Mouse (Mus musculus): ENCODE measurements around the gene Mat2a. TPM values are rescaled to one million over a fixed set of nuclear protein-coding genes. Genes with fewer than 3 reads are reported as not detected.
A peak's percentile ranks its signal among the peaks of the same experiment; 100 is the strongest.

Gene Mat2a
- polyA plus RNA-seq, 1 experiment from 2014 or later = 265 TPM

DNA sequence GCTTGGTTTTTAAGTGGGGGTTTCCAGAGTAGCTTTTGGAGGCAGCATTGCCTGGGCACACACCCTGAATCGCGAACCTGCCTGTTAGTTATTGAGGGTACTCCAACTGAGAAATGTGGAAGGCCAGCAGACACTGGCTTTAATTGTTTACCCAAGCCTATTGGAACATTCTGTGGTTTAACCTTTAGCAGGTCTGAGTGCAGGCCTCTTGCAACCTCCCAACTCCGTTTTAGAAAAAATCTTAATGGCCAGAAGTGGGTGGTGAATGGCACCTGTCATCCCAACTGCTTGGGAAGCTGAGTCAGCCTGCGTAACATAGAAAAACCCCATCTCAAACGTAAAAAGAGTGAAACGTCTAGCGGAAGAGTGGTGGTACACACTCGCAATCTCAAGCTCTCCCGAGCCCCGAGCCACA is 42.5 kb downstream of the Mat2a start:
- H3K4me2 ChIP-seq (ENCODE audit: low read length) = no peak overlapping the region
- no peak overlapping the region for H3K27ac ChIP-seq (replicated peaks in 1 of 2; ENCODE audit: control insufficient read depth in 1 of 2, insufficient read depth in 1 of 2, low read depth in 2 of 2, low read length in 2 of 2)
- no peaks in the 10 kb centered on the region for H3K36me3 ChIP-seq (ENCODE audit: control insufficient read depth, insufficient read depth, low read length)
- no peaks in the 10 kb centered on the region for H3K27me3 ChIP-seq (ENCODE audit: control insufficient read depth, insufficient read depth, low read length)
- H3K9ac ChIP-seq (ENCODE audit: low read length) = no peak overlapping the region
- no peaks in the 10 kb centered on the region for H3K9me3 ChIP-seq (ENCODE audit: control insufficient read depth, low read length)
- 73% methylated on average over 10 of the region's 10 CpGs for WGBS
- H3K4me3 ChIP-seq (ENCODE audit: control insufficient read depth in 1 of 2, insufficient read depth in 1 of 2, low read depth in 1 of 2, low read length in 2 of 2) = no peak overlapping the region
- peaks cover 0 to 2% of the 10 kb centered on the region in 2 experiments; a peak in 1 of 4 replicates for H3K4me1 ChIP-seq (ENCODE audit: control insufficient read depth in 2 of 2, insufficient read depth in 2 of 2, low read length in 2 of 2)
- ATAC-seq (ENCODE audit: insufficient number of reproducible peaks, insufficient read depth, low FRiP score, low read depth) = no peak

DNA sequence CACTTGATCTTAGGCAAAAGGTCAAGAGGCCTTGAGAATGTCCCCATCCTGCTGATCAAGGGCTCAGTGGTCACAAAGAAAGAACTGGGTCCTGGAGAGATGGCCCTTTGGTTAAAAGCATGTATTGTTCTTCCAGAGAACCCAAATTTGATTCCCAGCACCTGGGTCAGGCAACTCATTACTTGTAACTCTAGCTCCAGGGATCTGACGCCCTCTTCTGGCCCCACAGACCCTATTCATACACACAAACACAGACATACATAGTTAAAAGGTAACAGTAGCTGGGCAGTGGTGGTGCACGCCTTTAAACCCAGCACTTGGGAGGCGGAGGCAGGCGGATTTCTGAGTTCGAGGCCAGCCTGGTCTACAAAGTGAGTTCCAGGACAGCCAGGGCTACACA is 47.0 kb downstream of the Mat2a start:
- H3K36me3 ChIP-seq (ENCODE audit: control insufficient read depth, insufficient read depth, low read length) = peaks cover 11% of the 10 kb centered on the region
- ATAC-seq (ENCODE audit: insufficient number of reproducible peaks, insufficient read depth, low FRiP score, low read depth) = no peak
- 87% methylated on average over 5 of the region's 5 CpGs for WGBS
- H3K27me3 ChIP-seq (ENCODE audit: control insufficient read depth, insufficient read depth, low read length) = no peaks in the 10 kb centered on the region
- peaks cover 13 to 14% of the 10 kb centered on the region in 2 experiments; a peak in 3 of 4 replicates for H3K4me1 ChIP-seq (ENCODE audit: control insufficient read depth in 2 of 2, insufficient read depth in 2 of 2, low read length in 2 of 2)
- H3K4me3 ChIP-seq (ENCODE audit: control insufficient read depth in 1 of 2, insufficient read depth in 1 of 2, low read depth in 1 of 2, low read length in 2 of 2) = no peak overlapping the region
- H3K9ac ChIP-seq (ENCODE audit: low read length) = no peak overlapping the region
- no peaks in the 10 kb centered on the region for H3K9me3 ChIP-seq (ENCODE audit: control insufficient read depth, low read length)
- H3K27ac ChIP-seq (replicated peaks in 1 of 2; ENCODE audit: control insufficient read depth in 1 of 2, insufficient read depth in 1 of 2, low read depth in 2 of 2, low read length in 2 of 2) = peak overlapping the region; percentile 52 to 97
- no peak overlapping the region for H3K4me2 ChIP-seq (ENCODE audit: low read length)

DNA sequence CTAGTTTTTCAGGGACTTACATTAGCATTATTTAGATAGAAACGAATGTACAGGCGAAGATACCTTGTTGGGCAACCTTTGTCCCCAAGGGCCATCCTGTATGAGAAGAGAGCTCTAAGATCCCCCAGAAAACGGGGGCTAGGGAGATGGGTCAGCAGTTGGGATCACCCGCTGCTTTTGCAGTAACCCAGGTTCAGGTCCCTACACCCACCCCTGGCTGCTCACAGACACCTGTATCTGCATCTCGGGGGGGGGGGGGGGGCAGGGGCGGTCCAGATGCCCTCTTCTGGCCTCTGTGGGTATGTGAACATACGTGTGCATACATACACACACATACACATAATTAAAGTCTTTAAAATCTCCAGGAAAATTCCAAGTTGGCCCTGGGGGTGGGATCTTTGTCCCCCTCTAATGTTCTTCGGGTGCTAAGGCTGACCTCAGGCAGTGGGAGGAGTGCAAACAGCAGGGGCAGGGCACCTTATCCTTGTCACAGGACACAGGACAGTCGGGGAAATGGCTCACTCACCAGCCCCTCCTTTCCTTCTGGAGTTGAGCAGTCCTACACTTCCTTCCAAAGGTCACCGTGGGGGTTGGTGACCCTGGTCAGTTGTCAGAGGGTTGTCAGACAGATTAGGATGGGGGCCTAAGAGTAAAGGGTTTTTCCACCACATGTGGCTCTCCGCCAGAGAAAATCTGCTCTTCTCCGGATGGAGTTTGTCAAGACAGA is 48.4 kb downstream of the Mat2a start:
- no peaks in the 10 kb centered on the region for H3K9me3 ChIP-seq (ENCODE audit: control insufficient read depth, low read length)
- ATAC-seq (ENCODE audit: insufficient number of reproducible peaks, insufficient read depth, low FRiP score, low read depth) = peak; percentile 83
- no peaks in the 10 kb centered on the region for H3K27me3 ChIP-seq (ENCODE audit: control insufficient read depth, insufficient read depth, low read length)
- H3K4me1 ChIP-seq (ENCODE audit: control insufficient read depth in 2 of 2, insufficient read depth in 2 of 2, low read length in 2 of 2) = peaks cover 13 to 14% of the 10 kb centered on the region in 2 experiments; a peak in 3 of 4 replicates
- H3K4me3 ChIP-seq (ENCODE audit: control insufficient read depth in 1 of 2, insufficient read depth in 1 of 2, low read depth in 1 of 2, low read length in 2 of 2) = peak overlapping the region; percentile 49 to 59; a peak in 3 of 4 replicates
- H3K4me2 ChIP-seq (ENCODE audit: low read length) = peak overlapping the region; percentile 74
- peak overlapping the region; percentile 85 for H3K9ac ChIP-seq (ENCODE audit: low read length)
- H3K27ac ChIP-seq (replicated peaks in 1 of 2; ENCODE audit: control insufficient read depth in 1 of 2, insufficient read depth in 1 of 2, low read depth in 2 of 2, low read length in 2 of 2) = peak overlapping the region; percentile 89 to 97
- WGBS = 18% methylated on average over 11 of the region's 12 CpGs
- H3K36me3 ChIP-seq (ENCODE audit: control insufficient read depth, insufficient read depth, low read length) = peaks cover 19% of the 10 kb centered on the region

DNA sequence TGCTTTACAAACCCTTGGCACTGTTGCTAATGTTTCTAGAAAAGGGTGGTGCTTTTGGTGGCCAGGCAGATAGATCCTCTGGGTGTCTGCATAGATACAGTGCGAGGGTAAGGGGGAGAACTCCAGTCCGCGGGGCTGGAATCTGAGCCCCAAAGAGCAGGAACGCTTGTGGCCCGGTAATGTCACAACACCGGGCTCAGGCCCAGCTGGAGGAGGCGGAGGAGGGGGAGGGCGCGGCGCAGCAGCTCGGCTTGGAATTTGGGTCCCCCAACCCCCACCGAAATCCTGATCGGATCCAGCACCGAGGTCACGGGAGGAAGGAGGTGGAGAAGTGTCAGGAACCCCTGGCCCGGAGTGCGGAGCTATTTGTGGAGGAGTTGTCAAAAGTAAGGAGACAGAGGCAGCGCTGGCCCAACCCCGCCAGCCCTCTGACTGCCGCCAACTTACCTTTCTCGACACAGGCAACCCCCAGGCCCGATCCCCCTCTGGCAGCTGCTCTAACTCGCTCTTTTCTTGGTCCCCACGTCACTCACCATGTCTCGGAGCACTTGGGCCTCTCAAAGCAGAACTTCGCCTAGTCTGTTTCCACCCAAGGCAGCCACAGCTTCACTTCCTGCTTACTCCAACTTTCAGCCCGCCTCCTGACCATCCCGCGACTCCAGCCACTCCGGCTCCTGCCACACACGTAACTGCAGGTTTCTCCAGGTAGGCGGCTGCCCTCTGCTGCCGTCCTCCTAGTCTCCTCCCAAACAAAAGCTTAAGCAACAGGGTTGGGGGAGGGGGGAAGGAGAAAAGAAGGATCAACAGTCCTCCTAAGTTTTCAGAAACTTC is 49.2 kb downstream of the Mat2a start, which contains the start of gene Vamp8:
Vamp8 (minus strand) TSS at position 763 of the 831 bp plus-strand sequence.
- 1% methylated on average over 33 of the region's 33 CpGs for WGBS
- no peaks in the 10 kb centered on the region for H3K9me3 ChIP-seq (ENCODE audit: control insufficient read depth, low read length)
- H3K4me3 ChIP-seq (ENCODE audit: control insufficient read depth in 1 of 2, insufficient read depth in 1 of 2, low read depth in 1 of 2, low read length in 2 of 2) = peak within 1 kb of the TSS; percentile 49 to 59
- H3K27ac ChIP-seq (replicated peaks in 1 of 2; ENCODE audit: control insufficient read depth in 1 of 2, insufficient read depth in 1 of 2, low read depth in 2 of 2, low read length in 2 of 2) = peak within 1 kb of the TSS; percentile 89 to 97
- ATAC-seq (ENCODE audit: insufficient number of reproducible peaks, insufficient read depth, low FRiP score, low read depth) = peak; percentile 72
- H3K9ac ChIP-seq (ENCODE audit: low read length) = peak within 1 kb of the TSS; percentile 85
- peak within 1 kb of the TSS; percentile 74 for H3K4me2 ChIP-seq (ENCODE audit: low read length)
- H3K36me3 ChIP-seq (ENCODE audit: control insufficient read depth, insufficient read depth, low read length) = peaks cover 27% of the 10 kb centered on the region
- H3K27me3 ChIP-seq (ENCODE audit: control insufficient read depth, insufficient read depth, low read length) = no peaks in the 10 kb centered on the region
- H3K4me1 ChIP-seq (ENCODE audit: control insufficient read depth in 2 of 2, insufficient read depth in 2 of 2, low read length in 2 of 2) = peaks cover 13 to 14% of the 10 kb centered on the region in 2 experiments; a peak in 3 of 4 replicates

DNA sequence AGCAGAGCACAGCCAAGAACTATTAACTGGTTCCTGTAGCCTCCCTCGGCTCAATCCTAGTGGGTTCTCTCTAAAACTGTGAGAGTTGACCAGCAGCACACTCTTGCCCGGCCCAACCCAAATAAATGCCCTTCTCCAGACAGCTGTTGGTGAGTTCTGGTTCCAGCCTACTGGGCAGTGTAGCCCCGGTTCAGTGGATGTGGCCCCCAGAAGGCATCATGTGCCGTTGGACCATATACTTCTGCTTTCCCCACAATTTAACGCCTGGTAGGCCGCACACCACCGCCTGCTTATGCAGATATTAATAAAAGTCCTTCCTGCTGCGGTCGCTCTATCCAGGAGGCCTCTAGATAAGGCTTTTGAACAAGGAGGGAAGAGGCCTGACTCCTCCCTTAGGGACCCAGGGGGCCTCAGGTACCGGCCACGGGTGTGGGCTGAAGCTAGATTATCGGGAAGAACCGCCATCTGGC is 49.9 kb downstream of the Mat2a start:
- Histone ChIP-seq H3K4me3 (ENCODE audit: control insufficient read depth in 1 of 2, insufficient read depth in 1 of 2, low read depth in 1 of 2, low read length in 2 of 2) (peak overlapping the region; percentile 49 to 59), H3K9me3 (ENCODE audit: control insufficient read depth, low read length) (no peaks in the 10 kb centered on the region), H3K4me1 (ENCODE audit: control insufficient read depth in 2 of 2, insufficient read depth in 2 of 2, low read length in 2 of 2) (peaks cover 13 to 14% of the 10 kb centered on the region in 2 experiments; a peak in 3 of 4 replicates), H3K27me3 (ENCODE audit: control insufficient read depth, insufficient read depth, low read length) (no peaks in the 10 kb centered on the region), H3K36me3 (ENCODE audit: control insufficient read depth, insufficient read depth, low read length) (peaks cover 33% of the 10 kb centered on the region), H3K4me2 (ENCODE audit: low read length) (peak overlapping the region; percentile 74), H3K9ac (ENCODE audit: low read length) (peak overlapping the region; percentile 85), H3K27ac (replicated peaks in 1 of 2; ENCODE audit: control insufficient read depth in 1 of 2, insufficient read depth in 1 of 2, low read depth in 2 of 2, low read length in 2 of 2) (peak overlapping the region; percentile 89 to 97)
- 7% methylated on average over 13 of the region's 13 CpGs for WGBS
- peak; percentile 19 for ATAC-seq (ENCODE audit: insufficient number of reproducible peaks, insufficient read depth, low FRiP score, low read depth)

DNA sequence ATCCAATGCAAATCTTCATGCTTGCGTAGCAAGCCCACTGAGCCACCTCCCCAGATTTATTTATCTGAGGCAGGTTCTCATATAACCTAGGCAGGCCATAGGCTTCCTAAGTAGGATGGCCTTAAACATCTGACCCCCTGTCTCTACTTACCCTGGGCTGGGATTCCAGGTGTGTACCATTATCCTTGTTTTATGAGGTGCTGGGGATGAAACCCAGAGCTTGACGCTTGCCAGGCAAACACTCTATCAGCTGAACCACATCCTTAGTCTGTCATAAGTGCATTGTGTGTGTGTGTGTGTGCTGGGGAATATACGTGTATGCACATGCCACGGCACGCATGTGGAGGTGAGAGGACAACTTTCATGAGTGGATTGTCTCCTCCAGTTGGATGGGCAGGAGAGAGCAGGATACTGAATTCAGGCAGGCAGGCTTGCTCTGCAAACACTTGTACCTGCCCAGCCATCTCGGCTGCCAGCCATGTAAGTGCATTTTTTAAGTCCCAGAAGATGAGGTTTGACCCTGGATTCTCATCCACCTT is 50.5 kb downstream of the Mat2a start:
- Histone ChIP-seq H3K4me1 (ENCODE audit: control insufficient read depth in 2 of 2, insufficient read depth in 2 of 2, low read length in 2 of 2) (peaks cover 12 to 13% of the 10 kb centered on the region in 2 experiments; a peak in 3 of 4 replicates), H3K9me3 (ENCODE audit: control insufficient read depth, low read length) (no peaks in the 10 kb centered on the region), H3K4me3 (ENCODE audit: control insufficient read depth in 1 of 2, insufficient read depth in 1 of 2, low read depth in 1 of 2, low read length in 2 of 2) (peak overlapping the region; percentile 49 to 59; a peak in 1 of 4 replicates), H3K27ac (replicated peaks in 1 of 2; ENCODE audit: control insufficient read depth in 1 of 2, insufficient read depth in 1 of 2, low read depth in 2 of 2, low read length in 2 of 2) (peak overlapping the region; percentile 89 to 97), H3K4me2 (ENCODE audit: low read length) (peak overlapping the region; percentile 74), H3K27me3 (ENCODE audit: control insufficient read depth, insufficient read depth, low read length) (no peaks in the 10 kb centered on the region), H3K36me3 (ENCODE audit: control insufficient read depth, insufficient read depth, low read length) (peaks cover 37% of the 10 kb centered on the region), H3K9ac (ENCODE audit: low read length) (peak overlapping the region; percentile 85)
- WGBS = 71% methylated on average over 6 of the region's 6 CpGs
- no peak for ATAC-seq (ENCODE audit: insufficient number of reproducible peaks, insufficient read depth, low FRiP score, low read depth)

DNA sequence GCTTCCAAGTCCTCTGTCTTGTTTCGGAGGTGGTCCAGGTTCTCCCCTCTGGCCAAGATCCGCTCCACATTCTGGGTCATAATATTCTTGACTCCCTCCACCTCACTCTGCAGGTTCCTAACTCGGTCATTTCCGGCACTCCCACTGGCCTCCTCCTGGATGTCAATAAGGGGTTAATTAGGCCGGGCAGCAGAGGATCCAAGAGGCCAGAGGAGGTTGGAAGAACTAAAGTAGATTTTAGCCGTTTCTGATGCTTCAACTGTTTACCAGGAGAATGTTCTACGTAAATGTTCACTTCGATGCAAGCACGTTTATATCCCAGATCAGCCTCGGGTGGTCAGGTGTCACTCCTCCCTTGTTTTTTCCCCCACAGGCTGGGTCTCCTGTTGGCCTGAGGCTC is 51.1 kb downstream of the Mat2a start:
- 63% methylated on average over 10 of the region's 10 CpGs for WGBS
- Histone ChIP-seq H3K36me3 (ENCODE audit: control insufficient read depth, insufficient read depth, low read length) (peaks cover 37% of the 10 kb centered on the region), H3K9ac (ENCODE audit: low read length) (no peak overlapping the region), H3K27ac (replicated peaks in 1 of 2; ENCODE audit: control insufficient read depth in 1 of 2, insufficient read depth in 1 of 2, low read depth in 2 of 2, low read length in 2 of 2) (no peak overlapping the region), H3K4me3 (ENCODE audit: control insufficient read depth in 1 of 2, insufficient read depth in 1 of 2, low read depth in 1 of 2, low read length in 2 of 2) (no peak overlapping the region), H3K27me3 (ENCODE audit: control insufficient read depth, insufficient read depth, low read length) (no peaks in the 10 kb centered on the region), H3K4me1 (ENCODE audit: control insufficient read depth in 2 of 2, insufficient read depth in 2 of 2, low read length in 2 of 2) (peaks cover 12 to 13% of the 10 kb centered on the region in 2 experiments; a peak in 3 of 4 replicates), H3K4me2 (ENCODE audit: low read length) (0 out of 2 replicates have a peak overlapping the region, but pooled peaks have one; percentile 74), H3K9me3 (ENCODE audit: control insufficient read depth, low read length) (no peaks in the 10 kb centered on the region)
- ATAC-seq (ENCODE audit: insufficient number of reproducible peaks, insufficient read depth, low FRiP score, low read depth) = no peak

All from heart, embryonic 14.5 days (tissue).